Mouse (Mus musculus): ENCODE data around the gene Adprm.
A peak's percentile ranks its signal among the peaks of the same experiment; 100 is the strongest.

The Adprm gene

GRCm38 (mm10) chr11:67077435-67077834 lies 25.0 kb upstream of the Adprm start:
- no peak for DNase-seq (ENCODE audit: extremely low spot score, low read depth, low spot score)

- no peak for DNase-seq (ENCODE audit: extremely low spot score, low read depth, low spot score)
These were observed 24.4 kb upstream of the Adprm start for GRCm38 (mm10) chr11:67076781-67077180.

- no peak for DNase-seq (ENCODE audit: extremely low spot score, low read depth, low spot score)
These were observed 22.6 kb upstream of the Adprm start for GRCm38 (mm10) chr11:67075036-67075435.

GRCm38 (mm10) chr11:67072615-67073130 lies 20.3 kb upstream of the Adprm start:
- DNase-seq (ENCODE audit: extremely low spot score, low read depth, low spot score) = no peak

- no peak for DNase-seq (ENCODE audit: extremely low spot score, low read depth, low spot score)
These were observed 15.3 kb upstream of the Adprm start for GRCm38 (mm10) chr11:67067741-67068140.

DNA sequence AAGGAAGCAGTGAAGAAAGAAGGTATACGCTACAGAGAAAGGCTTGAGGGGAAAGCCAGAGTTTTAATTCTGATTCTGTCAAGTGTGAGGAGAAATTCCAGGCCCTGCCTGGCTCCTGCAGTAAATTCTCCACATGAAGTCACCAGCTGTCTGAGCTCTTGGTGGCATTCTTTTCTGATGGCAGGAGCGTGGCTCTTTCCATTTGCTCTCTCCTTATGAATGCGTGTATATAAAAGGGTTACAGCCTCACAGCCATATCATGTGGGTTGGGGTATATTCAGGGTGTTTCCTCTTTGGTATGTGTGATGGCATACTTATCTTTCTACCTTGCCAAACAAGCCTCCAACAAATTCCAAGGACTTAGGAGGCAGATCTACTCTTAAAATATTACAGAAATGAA lies 10.3 kb upstream of the Adprm start:
- DNase-seq (ENCODE audit: extremely low spot score, low read depth, low spot score) = no peak

GRCm38 (mm10) chr11:67061311-67061710 lies 8.9 kb upstream of the Adprm start:
- no peak for DNase-seq (ENCODE audit: extremely low spot score, low read depth, low spot score)

GRCm38 (mm10) chr11:67054754-67055365 lies 2.5 kb upstream of the Adprm start:
- DNase-seq (ENCODE audit: extremely low spot score, low read depth, low spot score) = no peak

DNA sequence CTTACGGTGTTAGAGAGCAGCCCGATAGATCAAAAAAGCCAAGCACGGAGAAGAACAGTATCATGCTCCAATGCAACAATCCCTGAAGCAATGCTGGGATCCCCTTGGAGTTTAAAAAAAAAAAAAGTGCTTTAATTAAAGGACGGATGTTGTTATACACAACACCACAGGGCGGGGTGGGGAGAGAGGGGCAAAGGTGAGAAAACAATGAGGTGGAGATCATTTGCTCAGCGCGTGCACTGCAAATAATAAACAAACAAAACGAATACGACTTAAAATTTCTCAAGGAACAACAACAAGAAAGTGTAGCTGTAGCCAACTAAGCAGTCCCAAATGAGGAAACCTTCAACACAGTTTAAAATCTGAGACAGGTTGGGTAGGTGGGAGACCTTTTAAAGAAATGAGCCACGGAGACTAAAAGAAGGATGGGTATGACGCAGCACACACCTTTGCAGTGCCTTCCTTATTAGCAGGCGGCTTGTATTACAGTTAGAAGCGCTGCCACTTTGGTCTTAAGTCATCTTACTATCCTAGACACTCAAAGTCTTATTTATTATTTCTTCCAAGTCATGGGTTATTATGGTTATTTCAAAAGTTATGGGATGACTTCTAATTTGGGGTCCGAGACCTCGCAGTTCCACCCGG lies 596 bp downstream of the Adprm start:
- DNase-seq (ENCODE audit: extremely low spot score, low read depth, low spot score) = peak; percentile 10

DNA sequence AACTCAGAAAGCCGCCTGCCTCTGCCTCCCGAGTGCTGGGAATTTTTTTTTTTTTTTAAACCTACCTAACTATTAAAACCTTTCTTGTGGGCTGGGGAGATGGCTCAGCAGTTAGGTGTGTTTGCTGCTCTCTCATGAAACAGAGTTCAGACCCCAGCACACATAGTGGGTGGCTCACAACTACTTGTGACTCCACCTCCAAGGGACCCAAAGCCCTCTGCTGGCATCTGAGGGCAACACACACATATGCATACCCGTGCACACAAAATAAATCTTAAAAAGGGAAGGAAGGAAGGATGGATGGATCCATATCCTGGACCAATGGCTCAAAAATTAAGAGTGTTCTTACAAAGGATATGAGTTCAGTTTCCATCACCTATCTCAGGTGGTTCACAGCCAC lies 3.1 kb downstream of the Adprm start:
- no peak for DNase-seq (ENCODE audit: extremely low spot score, low read depth, low spot score)

DNA sequence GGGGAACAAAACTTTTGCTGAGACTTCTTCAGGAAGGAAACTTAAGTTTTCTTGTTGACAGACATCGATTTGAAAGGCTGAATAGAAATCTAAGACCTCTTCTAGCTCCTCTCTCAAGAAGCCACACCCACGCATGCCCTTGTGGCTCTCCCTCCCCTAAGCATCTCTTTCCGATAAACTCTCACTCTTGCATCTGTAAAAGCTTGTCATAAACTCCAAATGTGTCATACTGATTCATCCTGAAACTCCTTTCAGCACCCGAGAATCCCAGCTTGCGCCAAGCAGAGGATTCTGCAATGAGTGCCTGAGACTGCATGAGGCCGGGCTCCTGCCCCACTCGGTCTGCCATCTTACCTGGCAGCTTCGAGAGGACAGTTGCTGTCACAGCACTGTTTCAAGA lies 3.9 kb downstream of the Adprm start:
- DNase-seq (ENCODE audit: extremely low spot score, low read depth, low spot score) = no peak

DNA sequence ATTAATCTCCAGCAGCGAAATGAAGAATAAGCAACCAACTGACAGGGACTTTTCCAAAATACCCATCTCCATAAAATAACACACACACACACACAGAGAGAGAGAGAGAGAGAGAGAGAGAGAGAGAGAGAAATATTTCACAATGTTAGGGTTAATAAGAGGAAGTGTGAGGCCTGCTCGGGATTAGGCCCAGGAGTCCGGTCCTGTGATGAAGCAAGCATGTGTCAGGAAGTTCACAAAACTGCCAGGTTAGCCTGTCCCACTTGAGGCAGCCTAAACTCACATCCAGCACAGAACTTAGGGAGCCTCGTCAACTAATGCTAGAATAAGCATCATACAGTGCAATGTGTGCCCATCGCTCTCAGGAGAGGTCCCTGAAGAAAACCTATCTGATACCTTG lies 5.2 kb downstream of the Adprm start:
- DNase-seq (ENCODE audit: extremely low spot score, low read depth, low spot score) = no peak

DNA sequence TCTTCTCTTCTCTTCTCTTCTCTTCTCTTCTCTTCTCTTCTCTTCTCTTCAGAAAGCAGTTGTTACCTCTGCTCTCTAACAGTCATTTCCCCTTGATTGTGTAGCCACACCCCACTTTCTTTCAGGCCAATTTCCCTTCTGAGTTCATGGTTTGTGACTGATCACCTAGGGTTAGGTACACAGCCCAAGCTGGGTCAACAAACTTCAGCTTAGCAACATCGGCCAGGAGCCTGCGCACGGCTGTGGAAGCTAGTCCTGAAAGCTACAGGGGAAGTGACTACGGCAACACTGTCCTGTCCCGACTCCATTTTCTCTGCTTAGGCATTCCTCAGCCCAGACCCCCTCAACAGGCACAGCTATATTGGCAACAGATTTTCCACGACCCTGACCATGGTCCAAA lies 7.4 kb downstream of the Adprm start:
- DNase-seq (ENCODE audit: extremely low spot score, low read depth, low spot score) = no peak

GRCm38 (mm10) chr11:67043007-67043406 lies 9.4 kb downstream of the Adprm start:
- no peak for DNase-seq (ENCODE audit: extremely low spot score, low read depth, low spot score)

DNA sequence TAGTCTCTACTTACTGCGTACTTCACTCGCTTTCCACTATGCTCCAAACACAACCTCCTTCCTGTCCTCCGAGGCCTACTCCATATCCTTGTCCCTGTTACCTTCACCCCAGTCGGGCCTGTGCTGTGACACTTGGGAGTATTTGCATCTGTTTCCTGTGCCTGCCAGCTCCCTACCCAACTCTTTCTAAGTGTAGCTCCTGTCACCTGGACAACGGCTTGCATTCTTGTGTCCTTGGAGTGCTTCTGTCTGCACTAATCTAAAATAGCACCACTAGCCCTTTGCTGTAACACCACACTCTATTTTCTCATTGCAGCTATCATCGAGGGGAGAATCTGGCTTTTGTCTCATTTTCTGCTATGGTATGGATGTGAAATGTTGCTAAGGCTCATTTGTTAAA lies 11.9 kb downstream of the Adprm start:
- DNase-seq (ENCODE audit: extremely low spot score, low read depth, low spot score) = no peak

GRCm38 (mm10) chr11:67039799-67040198 lies 12.6 kb downstream of the Adprm start:
- DNase-seq (ENCODE audit: extremely low spot score, low read depth, low spot score) = no peak

- no peak for DNase-seq (ENCODE audit: extremely low spot score, low read depth, low spot score)
These were observed 15.5 kb downstream of the Adprm start for GRCm38 (mm10) chr11:67036892-67037291.

GRCm38 (mm10) chr11:67036229-67036628 lies 16.2 kb downstream of the Adprm start:
- no peak for DNase-seq (ENCODE audit: extremely low spot score, low read depth, low spot score)

DNA sequence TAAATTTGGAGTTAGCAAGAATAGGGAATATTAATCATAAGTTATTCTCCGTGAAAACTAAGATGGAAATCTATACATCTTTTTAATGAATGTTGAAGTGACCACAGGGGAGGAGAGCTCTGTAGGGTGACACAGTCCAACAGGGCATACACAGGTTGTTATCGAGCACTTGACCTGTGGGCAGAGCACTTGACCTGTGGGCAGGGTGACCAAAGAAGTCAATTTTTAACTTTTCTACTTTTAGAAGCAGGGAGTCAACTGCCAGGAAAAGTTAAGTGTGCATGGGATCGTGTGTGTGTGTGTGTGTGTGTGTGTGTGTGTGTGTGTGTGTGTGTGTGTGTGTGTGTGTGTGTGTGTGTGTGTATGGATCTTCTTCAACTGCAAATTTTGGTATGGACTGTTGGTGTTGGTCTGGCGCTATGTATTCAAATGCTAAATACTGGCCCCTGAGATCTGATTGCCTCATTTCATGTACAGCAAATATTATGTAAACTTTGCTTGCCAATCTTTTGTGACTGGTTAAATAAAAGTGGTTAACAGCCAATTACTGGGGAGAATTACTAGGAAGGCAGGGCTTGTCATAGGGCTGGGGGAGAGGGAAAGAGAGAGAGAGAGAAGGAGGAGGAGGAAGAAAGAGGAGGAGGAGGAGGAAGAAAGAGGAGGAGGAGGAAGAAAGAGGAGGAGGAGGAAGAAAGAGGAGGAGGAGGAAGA lies 17.5 kb downstream of the Adprm start:
- DNase-seq (ENCODE audit: extremely low spot score, low read depth, low spot score) = no peak

DNA sequence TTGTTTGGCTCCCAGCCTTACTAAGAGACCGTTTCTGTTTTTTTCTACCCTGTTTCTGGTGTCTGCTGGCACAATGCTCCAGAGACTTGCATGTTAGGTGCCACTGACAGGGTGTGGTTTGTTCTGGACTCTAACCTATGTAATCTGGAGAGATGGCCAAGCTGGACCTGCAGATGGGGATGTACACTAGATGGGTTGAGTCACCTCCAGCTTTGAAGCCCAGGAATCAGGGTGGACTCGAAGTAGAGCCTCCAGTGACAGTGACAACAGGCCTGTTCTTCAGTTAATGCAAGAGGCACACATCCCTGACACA lies 20.8 kb downstream of the Adprm start:
- no peak for DNase-seq (ENCODE audit: extremely low spot score, low read depth, low spot score)

- no peak for DNase-seq (ENCODE audit: extremely low spot score, low read depth, low spot score)
These were observed 21.3 kb downstream of the Adprm start for GRCm38 (mm10) chr11:67030904-67031602.

Measured in hindlimb bud, embryonic 11.5 days (tissue).